Mouse (Mus musculus) kidney, adult 2 months (tissue): Measurements from ENCODE around the gene Psme1. TPM values are rescaled to one million over a fixed set of nuclear protein-coding genes. Genes with fewer than 3 reads are reported as not detected.

Experiments used
- DNase-seq: peaks from one replicate; pipeline ENCODE4 v3.0.0; 2021
- H3K27ac ChIP-seq: fragments of 200-500 bp; 2 replicates; pipeline ENCODE4 v1.5.1; 2012; ENCODE audit warnings: low read depth, low read length, control low read depth, inconsistent platforms; ENCODE audit not compliant: insufficient read depth
- H3K27me3 ChIP-seq: fragments of 200-500 bp; replicated peaks from 2 replicates; pipeline ENCODE4 v1.6.1; 2012; ENCODE audit warnings: mild to moderate bottlenecking, moderate library complexity, low read length, inconsistent platforms; ENCODE audit not compliant: control insufficient read depth, insufficient read depth
- H3K36me3 ChIP-seq: fragments of 200-500 bp; 2 replicates; pipeline ENCODE4 v1.6.1; 2012; ENCODE audit warnings: mild to moderate bottlenecking, moderate library complexity, low read length, inconsistent platforms; ENCODE audit not compliant: control insufficient read depth, insufficient read depth
- H3K4me1 ChIP-seq: fragments of 200-500 bp; 2 replicates; pipeline ENCODE4 v1.6.1; 2011; ENCODE audit warnings: low read length; ENCODE audit not compliant: control insufficient read depth, insufficient read depth
- H3K4me3 ChIP-seq: fragments of 200-500 bp; 2 replicates; pipeline ENCODE4 v1.5.1; 2011; ENCODE audit warnings: mild to moderate bottlenecking, low read depth, low read length, control low read depth; ENCODE audit not compliant: insufficient read depth
- CTCF ChIP-seq: fragments of 200-500 bp; conservative IDR thresholded peaks from 2 replicates; pipeline ENCODE4 v1.5.1; 2011; ENCODE audit warnings: low read depth, mild to moderate bottlenecking, control low read depth, low read length, moderate library complexity, mixed read lengths; ENCODE audit not compliant: insufficient read depth, insufficient read length
- POLR2A ChIP-seq: fragments of 200-500 bp; IDR thresholded peaks from one replicate; pipeline ENCODE4 v1.6.1; 2011; ENCODE audit warnings: low read depth, low read length, control low read depth
- WGBS: fragments of 180-500 bp; shearing (Covaris S2); methylation state at CpG from one replicate; pipeline ENCODE4 v1.1.7; 2018; 5-methylcytosine and 5-hydroxymethylcytosine counted together
- polyA plus RNA-seq: library from polyadenylated mRNA; depleted of rRNA; stranded (reverse); fragments of >200 nt; gene quantifications from 2 replicates; pipeline ENCODE4 v1.2.3, GENCODE M21; 2012

Gene Psme1
- polyA plus RNA-seq, 1 experiment = 77.5 TPM

GRCm38 (mm10) chr14:55589771-55590448 is 12.0 kb downstream of the Psme1 start:
- no peak for DNase-seq
- Histone ChIP-seq H3K27me3 (no peaks in the 10 kb centered on the region), H3K4me3 (peak overlapping the region; percentile 89), H3K36me3 (peaks cover 2% of the 10 kb centered on the region), H3K4me1 (peaks cover 5% of the 10 kb centered on the region; the same call in 1 of the 2 replicates), H3K27ac (peak overlapping the region; percentile 62; the same call in 1 of the 2 replicates)
- no peak for TF ChIP-seq CTCF
- no peak for TF ChIP-seq POLR2A
- WGBS = 70% methylated on average over 11 of the region's 11 CpGs

- Histone ChIP-seq H3K4me3 (peak within 1 kb of the TSS; percentile 89), H3K27ac (peak within 1 kb of the TSS; percentile 99), H3K27me3 (no peaks in the 10 kb centered on the region), H3K36me3 (peaks cover 4% of the 10 kb centered on the region), H3K4me1 (no peaks in the 10 kb centered on the region; the same call in 1 of the 2 replicates)
- no peak for TF ChIP-seq CTCF
- DNase-seq = peak; percentile 98
- under 1% methylated on average over 22 of the region's 22 CpGs for whole genome bisulfite sequencing
Measured at GRCm38 (mm10) chr14:55590748-55591330, 12.9 kb downstream of the Psme1 start, which contains the start of gene Psme2. Gene Psme2, minus strand, starts transcription at chr14:55591113.

- peak; percentile 99 for DNase-seq
Measured at GRCm38 (mm10) chr14:55591331-55591891, 13.5 kb downstream of the Psme1 start, which contains the start of gene Rnf31. Gene Rnf31, plus strand, starts transcription at chr14:55591708.

GRCm38 (mm10) chr14:55592226-55592625 is 14.3 kb downstream of the Psme1 start:
- peak overlapping the region; percentile 89 for H3K4me3 ChIP-seq
- H3K27me3 ChIP-seq = no peaks in the 10 kb centered on the region
- H3K4me1 ChIP-seq = no peaks in the 10 kb centered on the region
- TF ChIP-seq POLR2A = no peak
- no peak for TF ChIP-seq CTCF
- DNase-seq = no peak
- peak overlapping the region; percentile 96 for H3K27ac ChIP-seq
- WGBS = 1% methylated on average over 16 of the region's 16 CpGs
- peaks cover 9% of the 10 kb centered on the region for H3K36me3 ChIP-seq

More at GRCm38 (mm10) chr14:55591331-55591891, 13.5 kb downstream of the Psme1 start, which contains the start of gene Rnf31:
- Histone ChIP-seq H3K27ac (peak within 1 kb of the TSS; percentile 99), H3K27me3 (no peaks in the 10 kb centered on the region), H3K4me3 (peak within 1 kb of the TSS; percentile 89), H3K4me1 (no peaks in the 10 kb centered on the region), H3K36me3 (peaks cover 9% of the 10 kb centered on the region)
- TF ChIP-seq CTCF = no peak
- TF ChIP-seq POLR2A = peak; percentile 18
- under 1% methylated on average over 33 of the region's 33 CpGs for WGBS

DNA sequence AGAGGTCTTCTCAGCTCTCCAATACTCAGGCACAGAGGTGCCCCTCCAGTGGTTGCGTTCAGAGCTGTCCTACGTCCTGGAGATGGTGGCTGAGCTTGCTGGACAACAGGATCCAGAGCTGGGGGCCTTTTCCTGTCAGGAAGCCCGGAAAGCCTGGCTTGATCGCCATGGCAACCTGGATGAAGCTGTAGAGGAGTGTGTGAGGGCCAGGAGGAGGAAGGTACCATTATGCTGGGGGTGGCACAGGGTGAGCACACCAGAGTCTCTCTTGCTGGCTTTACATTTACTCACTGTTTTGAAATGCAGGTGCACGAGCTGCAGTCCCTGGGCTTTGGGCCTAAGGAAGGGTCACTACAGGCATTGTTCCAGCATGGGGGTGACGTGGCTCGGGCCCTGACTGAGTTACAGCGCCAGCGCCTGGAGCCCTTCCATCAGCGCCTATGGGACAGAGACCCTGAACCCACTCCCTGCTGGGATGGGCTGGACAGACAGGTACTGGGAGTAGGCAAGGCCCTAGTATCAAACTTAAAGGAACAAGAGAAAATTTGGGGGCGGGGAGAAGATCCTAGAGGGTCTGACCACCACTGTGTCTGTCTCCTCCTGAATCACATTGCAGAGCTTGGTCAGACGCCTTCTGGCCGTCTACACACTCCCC is 18.2 kb downstream of the Psme1 start:
- no peaks in the 10 kb centered on the region for H3K27me3 ChIP-seq
- TF ChIP-seq POLR2A (no peak), CTCF (no peak)
- H3K27ac ChIP-seq = no peak overlapping the region

DNA sequence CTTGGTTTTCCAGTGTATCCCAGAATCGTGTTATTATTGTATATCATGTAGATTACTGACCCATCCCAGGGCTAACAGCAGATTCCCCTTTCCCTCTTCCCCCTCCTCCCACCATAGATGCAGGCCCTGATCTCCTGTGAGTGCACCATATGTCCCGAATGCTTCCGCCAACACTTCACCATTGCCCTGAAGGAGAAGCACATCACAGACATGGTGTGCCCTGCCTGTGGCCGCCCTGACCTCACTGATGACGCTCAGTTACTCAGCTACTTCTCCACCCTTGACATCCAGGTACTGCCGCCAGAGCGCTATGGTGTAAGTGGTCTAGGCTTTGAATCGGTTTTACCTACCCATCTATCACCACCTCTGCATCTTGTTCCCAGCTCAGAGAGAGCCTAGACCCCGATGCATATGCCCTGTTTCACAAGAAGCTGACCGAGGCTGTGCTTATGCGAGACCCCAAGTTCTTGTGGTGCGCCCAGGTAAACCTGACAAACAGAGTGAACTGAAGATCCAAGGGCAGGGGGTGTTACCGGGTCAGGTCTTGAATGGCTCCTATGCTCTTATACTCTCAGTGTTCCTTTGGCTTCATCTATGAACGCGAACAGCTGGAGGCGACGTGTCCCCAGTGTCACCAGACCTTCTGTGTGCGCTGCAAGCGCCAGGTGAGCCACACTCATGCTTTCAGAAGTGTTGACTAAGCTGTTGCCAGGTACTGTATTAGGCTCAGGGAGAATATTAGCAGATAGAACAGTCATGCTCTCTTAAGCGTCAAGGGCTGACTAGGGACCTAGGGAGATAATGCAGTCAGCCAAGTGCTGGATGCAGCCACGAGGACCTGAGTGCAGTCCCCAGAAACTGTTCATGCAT is 20.8 kb downstream of the Psme1 start:
- peaks cover 10% of the 10 kb centered on the region for H3K36me3 ChIP-seq
- no peaks in the 10 kb centered on the region for H3K27me3 ChIP-seq
- no peak overlapping the region for H3K4me3 ChIP-seq
- TF ChIP-seq POLR2A = no peak
- no peak for TF ChIP-seq CTCF
- 0 out of 2 replicates have a peak, but pooled peaks cover 3% of the 10 kb centered on the region for H3K4me1 ChIP-seq
- no peak for DNase-seq
- no peak overlapping the region for H3K27ac ChIP-seq
- 91% methylated on average over 21 of the region's 21 CpGs for whole genome bisulfite sequencing

More for the DNA sequence above, 18.2 kb downstream of the Psme1 start:
- Histone ChIP-seq H3K36me3 (peaks cover 9% of the 10 kb centered on the region), H3K4me1 (no peaks in the 10 kb centered on the region), H3K4me3 (no peak overlapping the region)
- WGBS = 84% methylated on average over 13 of the region's 13 CpGs
- peak; percentile 28 for DNase-seq
